Mouse (Mus musculus): ENCODE results near the gene Hoxc11. TPM values are rescaled to one million over a fixed set of nuclear protein-coding genes. Genes with fewer than 3 reads are reported as not detected.
A peak's percentile ranks its signal among the peaks of the same experiment; 100 is the strongest.

Gene Hoxc11
- polyA plus RNA-seq, 1 experiment from 2014 or later: 1.2 TPM

- Histone ChIP-seq H3K4me3 (ENCODE audit: low read length) (no peak overlapping the region), H3K4me2 (replicated peaks; ENCODE audit: low read depth, low read length) (no peak overlapping the region), H3K27ac (ENCODE audit: low read length) (no peak overlapping the region), H3K4me1 (ENCODE audit: insufficient read depth, low read length) (no peaks in the 10 kb centered on the region), H3K27me3 (ENCODE audit: insufficient read depth, low read length) (peaks cover 95% of the 10 kb centered on the region), H3K36me3 (ENCODE audit: insufficient read depth, low read length) (no peaks in the 10 kb centered on the region), H3K9me3 (ENCODE audit: low read length) (no peaks in the 10 kb centered on the region), H3K9ac (replicated peaks; ENCODE audit: low read length) (no peak overlapping the region)
- 6% methylated on average over 20 of the region's 20 CpGs for WGBS
- ATAC-seq (ENCODE audit: low FRiP score, low TSS enrichment): no peak
Observed at GRCm38 (mm10) chr15:102949696-102950095, 4.5 kb upstream of the Hoxc11 start.

GRCm38 (mm10) chr15:102950877-102951276, 3.4 kb upstream of the Hoxc11 start:
- Histone ChIP-seq H3K27me3 (ENCODE audit: insufficient read depth, low read length) (peaks cover 84% of the 10 kb centered on the region), H3K4me1 (ENCODE audit: insufficient read depth, low read length) (0 out of 2 replicates have a peak, but pooled peaks cover 4% of the 10 kb centered on the region), H3K4me2 (replicated peaks; ENCODE audit: low read depth, low read length) (no peak overlapping the region), H3K4me3 (ENCODE audit: low read length) (no peak overlapping the region), H3K9ac (replicated peaks; ENCODE audit: low read length) (no peak overlapping the region), H3K9me3 (ENCODE audit: low read length) (no peaks in the 10 kb centered on the region), H3K27ac (ENCODE audit: low read length) (no peak overlapping the region), H3K36me3 (ENCODE audit: insufficient read depth, low read length) (no peaks in the 10 kb centered on the region)
- WGBS: 26% methylated on average over 2 of the region's 2 CpGs
- no peak for ATAC-seq (ENCODE audit: low FRiP score, low TSS enrichment)

DNA sequence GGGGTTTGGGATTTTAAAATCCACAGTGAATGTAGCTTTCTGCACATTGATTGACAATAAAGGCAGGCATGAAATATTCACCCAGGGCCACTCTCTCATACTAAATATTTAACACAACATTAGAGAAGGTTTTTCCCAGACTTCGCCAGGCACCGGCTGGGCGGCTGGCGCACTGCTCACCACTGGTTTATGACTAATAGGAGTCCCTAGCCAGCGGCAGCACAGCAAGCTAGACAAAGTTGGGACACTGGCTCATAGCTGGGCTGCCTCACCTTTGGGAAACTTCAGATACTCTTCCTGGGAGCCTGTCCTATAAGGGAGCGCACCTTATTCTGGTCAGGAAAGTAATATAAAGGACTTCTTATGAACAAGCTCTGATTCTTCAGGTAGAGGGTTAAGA, 666 bp upstream of the Hoxc11 start:
- Histone ChIP-seq H3K4me3 (ENCODE audit: low read length) (0 out of 2 replicates have a peak overlapping the region, but pooled peaks have one; percentile 14), H3K4me1 (ENCODE audit: insufficient read depth, low read length) (peaks cover 30% of the 10 kb centered on the region), H3K27me3 (ENCODE audit: insufficient read depth, low read length) (peaks cover 73% of the 10 kb centered on the region), H3K4me2 (replicated peaks; ENCODE audit: low read depth, low read length) (peak overlapping the region; percentile 83), H3K27ac (ENCODE audit: low read length) (no peak overlapping the region), H3K36me3 (ENCODE audit: insufficient read depth, low read length) (no peaks in the 10 kb centered on the region), H3K9me3 (ENCODE audit: low read length) (no peaks in the 10 kb centered on the region), H3K9ac (replicated peaks; ENCODE audit: low read length) (no peak overlapping the region)
- no peak for ATAC-seq (ENCODE audit: low FRiP score, low TSS enrichment)
- 35% methylated on average over 6 of the region's 6 CpGs for WGBS

DNA sequence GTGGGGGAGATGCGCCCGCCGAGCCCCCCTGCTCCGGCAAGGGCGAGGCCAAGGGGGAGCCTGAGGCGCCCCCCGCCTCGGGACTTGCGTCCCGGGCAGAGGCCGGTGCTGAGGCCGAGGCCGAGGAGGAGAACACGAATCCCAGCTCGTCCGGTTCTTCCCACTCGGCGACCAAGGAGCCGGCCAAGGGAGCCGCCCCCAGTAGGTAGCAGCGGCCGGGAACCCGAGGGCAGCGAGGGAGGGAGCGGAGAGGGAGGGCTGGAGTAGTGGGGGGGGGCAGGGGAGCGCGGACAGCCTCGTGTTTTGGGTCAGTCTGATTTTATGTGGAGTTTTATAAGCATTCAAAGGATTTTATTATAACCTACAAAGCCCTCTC, 768 bp downstream of the Hoxc11 start:
- Histone ChIP-seq H3K4me1 (ENCODE audit: insufficient read depth, low read length) (peaks cover 35% of the 10 kb centered on the region), H3K9me3 (ENCODE audit: low read length) (no peaks in the 10 kb centered on the region), H3K4me3 (ENCODE audit: low read length) (peak overlapping the region; percentile 62), H3K36me3 (ENCODE audit: insufficient read depth, low read length) (no peaks in the 10 kb centered on the region), H3K9ac (replicated peaks; ENCODE audit: low read length) (peak overlapping the region; percentile 88), H3K27me3 (ENCODE audit: insufficient read depth, low read length) (peaks cover 59% of the 10 kb centered on the region), H3K4me2 (replicated peaks; ENCODE audit: low read depth, low read length) (peak overlapping the region; percentile 83), H3K27ac (ENCODE audit: low read length) (peak overlapping the region; percentile 91)
- ATAC-seq (ENCODE audit: low FRiP score, low TSS enrichment): peak; percentile 20; the same call in 1 of the 2 replicates
- under 1% methylated on average over 28 of the region's 28 CpGs for WGBS

GRCm38 (mm10) chr15:102955833-102956640, 1.8 kb downstream of the Hoxc11 start:
- Histone ChIP-seq H3K36me3 (ENCODE audit: insufficient read depth, low read length) (no peaks in the 10 kb centered on the region), H3K4me2 (replicated peaks; ENCODE audit: low read depth, low read length) (peak overlapping the region; percentile 83), H3K9me3 (ENCODE audit: low read length) (no peaks in the 10 kb centered on the region), H3K4me3 (ENCODE audit: low read length) (peak overlapping the region; percentile 62), H3K27me3 (ENCODE audit: insufficient read depth, low read length) (peaks cover 50% of the 10 kb centered on the region), H3K9ac (replicated peaks; ENCODE audit: low read length) (peak overlapping the region; percentile 88), H3K4me1 (ENCODE audit: insufficient read depth, low read length) (peaks cover 43% of the 10 kb centered on the region), H3K27ac (ENCODE audit: low read length) (peak overlapping the region; percentile 91)
- peak; percentile 23; the same call in 1 of the 2 replicates for ATAC-seq (ENCODE audit: low FRiP score, low TSS enrichment)
- WGBS: under 1% methylated on average over 39 of the region's 40 CpGs

DNA sequence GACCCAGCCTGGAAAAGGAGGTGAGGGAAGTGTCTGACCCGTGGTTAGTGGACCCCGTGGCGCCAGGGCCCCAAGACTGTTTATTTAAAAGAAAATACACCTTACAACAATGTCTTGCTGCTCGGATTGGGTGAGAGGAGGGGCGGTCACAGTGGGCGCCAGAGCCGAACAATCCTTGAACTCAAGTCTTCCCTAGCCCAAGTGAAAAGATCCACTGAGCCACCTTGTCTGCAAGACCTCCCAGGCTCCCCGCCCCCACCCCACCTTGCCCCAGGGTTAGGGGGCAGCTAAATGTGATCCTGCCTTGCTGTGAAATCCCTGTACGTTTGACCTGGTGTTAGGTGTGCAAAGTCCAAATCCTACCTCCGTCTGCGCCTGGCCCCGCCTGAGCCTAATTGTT, 2.7 kb downstream of the Hoxc11 start:
- no peaks in the 10 kb centered on the region for H3K36me3 ChIP-seq (ENCODE audit: insufficient read depth, low read length)
- ATAC-seq (ENCODE audit: low FRiP score, low TSS enrichment): 0 out of 2 replicates have a peak, but pooled peaks have one; percentile 5
- WGBS: 12% methylated on average over 12 of the region's 12 CpGs
- H3K9ac ChIP-seq (replicated peaks; ENCODE audit: low read length): peak overlapping the region; percentile 88
- H3K27me3 ChIP-seq (ENCODE audit: insufficient read depth, low read length): peaks cover 44% of the 10 kb centered on the region
- peaks cover 46% of the 10 kb centered on the region for H3K4me1 ChIP-seq (ENCODE audit: insufficient read depth, low read length)
- H3K4me3 ChIP-seq (ENCODE audit: low read length): peak overlapping the region; percentile 62
- H3K9me3 ChIP-seq (ENCODE audit: low read length): no peaks in the 10 kb centered on the region
- H3K27ac ChIP-seq (ENCODE audit: low read length): peak overlapping the region; percentile 91
- H3K4me2 ChIP-seq (replicated peaks; ENCODE audit: low read depth, low read length): peak overlapping the region; percentile 83

DNA sequence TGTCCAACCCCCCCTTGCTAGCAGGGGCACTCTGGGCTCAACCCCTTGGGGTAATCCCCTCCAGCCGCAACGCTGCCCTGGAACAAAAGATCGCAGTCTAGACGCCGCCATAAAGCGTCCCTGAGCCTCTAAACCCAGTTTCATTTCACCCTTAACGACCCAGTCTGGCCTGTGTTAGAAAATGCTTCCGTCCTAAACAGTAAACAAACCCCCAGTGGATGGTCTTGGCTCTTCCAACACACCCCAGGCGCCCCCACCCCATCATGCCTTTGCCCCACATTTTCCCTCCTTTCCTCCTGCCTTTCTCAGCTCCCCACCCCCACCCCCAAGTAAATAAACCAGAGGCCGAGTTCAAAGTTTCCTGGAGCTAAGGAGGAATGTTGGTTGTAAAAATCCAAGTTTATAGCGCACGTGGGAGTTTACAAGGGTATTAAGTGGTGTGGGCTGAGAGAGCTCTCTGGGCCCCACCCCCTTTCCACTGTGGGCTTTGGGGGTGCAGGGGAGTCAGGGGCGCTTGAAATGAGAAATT, 5.5 kb downstream of the Hoxc11 start:
- peak overlapping the region; percentile 95 for H3K27ac ChIP-seq (ENCODE audit: low read length)

DNA sequence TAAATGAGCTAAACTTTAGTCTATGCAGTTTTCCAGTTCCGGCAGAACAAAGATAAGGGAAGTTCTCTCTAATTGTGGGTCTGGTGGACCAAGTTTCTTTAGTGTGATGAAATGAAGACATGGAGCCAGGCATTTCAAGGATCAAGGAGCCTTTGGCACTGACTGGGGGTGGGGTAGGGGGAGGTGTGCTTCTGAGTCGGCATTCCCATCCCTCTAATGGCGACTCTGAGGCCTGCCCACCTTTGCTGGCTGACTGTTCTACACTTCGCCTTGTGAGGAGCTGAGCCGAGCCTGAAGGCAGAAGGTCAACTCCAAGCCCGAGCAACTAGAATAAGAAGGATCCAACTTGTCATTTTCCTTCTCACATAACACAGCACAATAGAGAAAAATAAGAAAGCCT, 7.5 kb downstream of the Hoxc11 start:
- Histone ChIP-seq H3K4me2 (replicated peaks; ENCODE audit: low read depth, low read length) (peak overlapping the region; percentile 47), H3K4me3 (ENCODE audit: low read length) (peak overlapping the region; percentile 35), H3K27me3 (ENCODE audit: insufficient read depth, low read length) (peaks cover 26% of the 10 kb centered on the region; the same call in 1 of the 2 replicates), H3K27ac (ENCODE audit: low read length) (peak overlapping the region; percentile 94), H3K9ac (replicated peaks; ENCODE audit: low read length) (peak overlapping the region; percentile 66), H3K4me1 (ENCODE audit: insufficient read depth, low read length) (peaks cover 43% of the 10 kb centered on the region), H3K9me3 (ENCODE audit: low read length) (no peaks in the 10 kb centered on the region), H3K36me3 (ENCODE audit: insufficient read depth, low read length) (no peaks in the 10 kb centered on the region)
- no peak for ATAC-seq (ENCODE audit: low FRiP score, low TSS enrichment)
- 7% methylated on average over 6 of the region's 6 CpGs for WGBS

More for the DNA sequence above, 5.5 kb downstream of the Hoxc11 start:
- Histone ChIP-seq H3K9ac (replicated peaks; ENCODE audit: low read length) (peak overlapping the region; percentile 70), H3K4me2 (replicated peaks; ENCODE audit: low read depth, low read length) (peak overlapping the region; percentile 47), H3K9me3 (ENCODE audit: low read length) (no peaks in the 10 kb centered on the region), H3K4me3 (ENCODE audit: low read length) (peak overlapping the region; percentile 38), H3K27me3 (ENCODE audit: insufficient read depth, low read length) (peaks cover 27% of the 10 kb centered on the region; the same call in 1 of the 2 replicates), H3K4me1 (ENCODE audit: insufficient read depth, low read length) (peaks cover 52% of the 10 kb centered on the region), H3K36me3 (ENCODE audit: insufficient read depth, low read length) (no peaks in the 10 kb centered on the region)
- WGBS: under 1% methylated on average over 13 of the region's 13 CpGs
- ATAC-seq (ENCODE audit: low FRiP score, low TSS enrichment): peak; percentile 55

DNA sequence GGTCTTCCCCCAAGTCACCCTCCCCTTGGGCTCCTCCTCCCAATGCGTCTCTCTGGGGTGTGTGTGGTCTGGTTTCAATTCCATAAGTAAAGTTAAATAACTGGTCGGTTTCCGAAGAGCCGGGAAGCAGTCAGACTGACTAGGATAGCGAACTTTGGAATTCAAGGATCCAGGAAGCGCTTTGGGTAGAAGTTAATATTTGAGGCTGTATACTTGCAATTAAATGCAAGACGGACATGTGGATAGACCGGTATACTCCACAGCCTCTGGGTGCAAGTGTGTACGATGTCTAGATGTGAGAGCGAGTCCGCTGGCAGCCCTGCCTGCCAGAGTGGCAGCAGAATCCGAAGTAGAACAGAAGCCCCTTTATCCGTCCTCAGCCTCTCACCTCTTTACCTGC, 8.3 kb downstream of the Hoxc11 start:
- Histone ChIP-seq H3K4me3 (ENCODE audit: low read length) (peak overlapping the region; percentile 65), H3K36me3 (ENCODE audit: insufficient read depth, low read length) (no peaks in the 10 kb centered on the region), H3K4me2 (replicated peaks; ENCODE audit: low read depth, low read length) (peak overlapping the region; percentile 84), H3K27ac (ENCODE audit: low read length) (peak overlapping the region; percentile 92), H3K27me3 (ENCODE audit: insufficient read depth, low read length) (peaks cover 21% of the 10 kb centered on the region; the same call in 1 of the 2 replicates), H3K9ac (replicated peaks; ENCODE audit: low read length) (peak overlapping the region; percentile 79), H3K4me1 (ENCODE audit: insufficient read depth, low read length) (peaks cover 35% of the 10 kb centered on the region), H3K9me3 (ENCODE audit: low read length) (no peaks in the 10 kb centered on the region)
- WGBS: 7% methylated on average over 13 of the region's 13 CpGs
- no peak for ATAC-seq (ENCODE audit: low FRiP score, low TSS enrichment)

- peak overlapping the region; percentile 84 for H3K4me2 ChIP-seq (replicated peaks; ENCODE audit: low read depth, low read length)
- 13% methylated on average over 8 of the region's 8 CpGs for WGBS
Observed at GRCm38 (mm10) chr15:102963259-102963658, 9.0 kb downstream of the Hoxc11 start.

More at GRCm38 (mm10) chr15:102963259-102963658, 9.0 kb downstream of the Hoxc11 start:
- no peaks in the 10 kb centered on the region for H3K36me3 ChIP-seq (ENCODE audit: insufficient read depth, low read length)
- peaks cover 15% of the 10 kb centered on the region; the same call in 1 of the 2 replicates for H3K27me3 ChIP-seq (ENCODE audit: insufficient read depth, low read length)
- ATAC-seq (ENCODE audit: low FRiP score, low TSS enrichment): no peak
- peak overlapping the region; percentile 65 for H3K4me3 ChIP-seq (ENCODE audit: low read length)
- H3K4me1 ChIP-seq (ENCODE audit: insufficient read depth, low read length): peaks cover 27% of the 10 kb centered on the region
- H3K9me3 ChIP-seq (ENCODE audit: low read length): no peaks in the 10 kb centered on the region
- H3K27ac ChIP-seq (ENCODE audit: low read length): peak overlapping the region; percentile 92
- peak overlapping the region; percentile 79 for H3K9ac ChIP-seq (replicated peaks; ENCODE audit: low read length)

All from kidney, embryonic 16.5 days (tissue).